Mouse (Mus musculus): Measurements from ENCODE around the gene Ldlrad3.

- TF ChIP-seq CTCF (conservative IDR thresholded peaks at IDR 0.05; ENCODE audit: insufficient read depth, insufficient read length, low read depth, low read length): no peak
- no peak for TF ChIP-seq POLR2A (IDR thresholded peaks at IDR 0.05; ENCODE audit: low read depth, low read length)
These were observed 98.4 kb downstream of the Ldlrad3 start for GRCm38 (mm10) chr2:102087787-102088186.

All from kidney, adult 2 months (tissue).